In genomic region chr11:11115031-11115647, GRCm38 (mm10) we compare ENCODE assay signal across 9 mouse cellular contexts. TPM values are rescaled to one million over a fixed set of nuclear protein-coding genes. Genes with fewer than 3 reads are reported as not detected.
DNase-seq lines count a peak whose midpoint lies in the region; ATAC-seq and TF ChIP-seq lines count a peak whose summit lies in the region.
"Had no signal": no experiment of that assay in that cellular context is flagged by ENCODE, and none has a peak within 500 bp of the region (broad histone marks: within the 10 kb centered on the region; RNA-seq: fewer than 3 reads in every experiment).

No protein-coding gene starts in this region.

- no peaks in the 10 kb centered on the region for H3K36me3 ChIP-seq in heart, embryonic 16.5 days (ENCODE audit: control insufficient read depth, insufficient read depth)
- H3K36me3 ChIP-seq in forebrain, postnatal 0 days (ENCODE audit: insufficient read depth), result no peaks in the 10 kb centered on the region
- H3K36me3 ChIP-seq in midbrain, embryonic 13.5 days, result no peaks in the 10 kb centered on the region
- H3K36me3 ChIP-seq: G1E had no signal

- no peak overlapping the region for H3K27ac ChIP-seq in heart, embryonic 16.5 days (ENCODE audit: low read length)
- no peak overlapping the region for H3K27ac ChIP-seq in forebrain, postnatal 0 days (ENCODE audit: low read depth, low read length)
- H3K27ac ChIP-seq in midbrain, embryonic 13.5 days, result no peak overlapping the region

- peaks cover 51% of the 10 kb centered on the region for H3K27me3 ChIP-seq in heart, embryonic 16.5 days (ENCODE audit: control insufficient read depth, insufficient read depth, low read length)
- H3K27me3 ChIP-seq in forebrain, postnatal 0 days (ENCODE audit: insufficient read depth, low read length), result peaks cover 40% of the 10 kb centered on the region
- H3K27me3 ChIP-seq in midbrain, embryonic 13.5 days, result peaks cover 63% of the 10 kb centered on the region

- H3K4me1 ChIP-seq in heart, embryonic 16.5 days (ENCODE audit: control insufficient read depth, insufficient read depth, low read length), result peaks cover 2% of the 10 kb centered on the region; the same call in 1 of the 2 replicates
- peaks cover 5% of the 10 kb centered on the region; the same call in 1 of the 2 replicates for H3K4me1 ChIP-seq in forebrain, postnatal 0 days (ENCODE audit: insufficient read depth)
- peaks cover 33% of the 10 kb centered on the region for H3K4me1 ChIP-seq in midbrain, embryonic 13.5 days (replicated peaks)

- H3K9me3 ChIP-seq in heart, embryonic 16.5 days (replicated peaks; ENCODE audit: control insufficient read depth, low read length), result no peaks in the 10 kb centered on the region
- H3K9me3 ChIP-seq in forebrain, postnatal 0 days (ENCODE audit: low read length), result no peaks in the 10 kb centered on the region
- H3K9me3 ChIP-seq in midbrain, embryonic 13.5 days, result no peaks in the 10 kb centered on the region
- H3K9me3 ChIP-seq: G1E had no signal

- H3K4me2 ChIP-seq in heart, embryonic 16.5 days (ENCODE audit: low read depth, low read length), result peak overlapping the region; percentile 80
- peak overlapping the region; percentile 97 for H3K4me2 ChIP-seq in forebrain, postnatal 0 days (ENCODE audit: low read depth)
- H3K4me2 ChIP-seq in midbrain, embryonic 13.5 days (replicated peaks), result peak overlapping the region; percentile 94

- H3K9ac ChIP-seq in heart, embryonic 16.5 days (ENCODE audit: low read length), result no peak overlapping the region
- peak overlapping the region; percentile 63 for H3K9ac ChIP-seq in forebrain, postnatal 0 days
- H3K9ac ChIP-seq in midbrain, embryonic 13.5 days (replicated peaks), result peak overlapping the region; percentile 73

- peak overlapping the region; percentile 52 for H3K4me3 ChIP-seq in heart, embryonic 16.5 days (ENCODE audit: low read length)
- peak overlapping the region; percentile 59 for H3K4me3 ChIP-seq in forebrain, postnatal 0 days (ENCODE audit: low read depth, low read length)
- peak overlapping the region; percentile 59 for H3K4me3 ChIP-seq in midbrain, embryonic 13.5 days (replicated peaks)

- intact Hi-C loops in heart, postnatal 10 days (cut with DNase I), result no loop called here

- no peak for ATAC-seq in heart, embryonic 16.5 days (replicated peaks; ENCODE audit: extremely low read depth, insufficient read depth, low FRiP score)
- no peak; the same call in 1 of the 2 replicates for ATAC-seq in forebrain, postnatal 0 days
- ATAC-seq in midbrain, embryonic 13.5 days, result peak; percentile 3; the same call in 1 of the 2 replicates

- no peak for DNase-seq in heart, postnatal 10 days
- DNase-seq in ZHBTc4 (ENCODE audit: low read depth, low spot score), result peak; percentile 45
- no peak for DNase-seq in forebrain, postnatal 0 days
- DNase-seq in layer of hippocampus, postnatal 36 days, result no peak
- DNase-seq in gastrocnemius, postnatal 4 days (ENCODE audit: low spot score in 2 of 2), result no peak
- no peak for DNase-seq in lung, adult 18-20 months

- WGBS in heart, embryonic 16.5 days, result 2% methylated on average over 17 of the region's 17 CpGs
- whole genome bisulfite sequencing in forebrain, postnatal 0 days, result under 1% methylated on average over 17 of the region's 17 CpGs
- under 1% methylated on average over 17 of the region's 17 CpGs for WGBS in midbrain, embryonic 13.5 days

- TF ChIP-seq CTCF in forebrain, postnatal 0 days (IDR thresholded peaks at IDR 0.05; ENCODE audit: low read depth), result no peak

RNA-seq across cellular contexts. Expression of gene Vwc2, which starts 1.1 kb away (rescaled TPM):
- polyA plus RNA-seq in heart, embryonic 16.5 days (2015; fragmentation: Nextera tagmentation; extraction: Ambion mirVana), result 0.46 and 0.70 TPM in 2 replicates
- total RNA-seq in heart, postnatal 10 days (2021), result under 1 TPM in 1 of 2 experiments, not detected in 1; 0.12 TPM
- 13.6 and 14.5 TPM in 2 replicates for total RNA-seq in forebrain, postnatal 0 days (2014; rRNA removed)
- polyA plus RNA-seq in forebrain, postnatal 0 days (2015; fragmentation: Nextera tagmentation; extraction: Ambion mirVana), result 7.3 and 8.2 TPM in 2 replicates
- polyA plus RNA-seq in midbrain, embryonic 13.5 days (2015; fragmentation: Nextera tagmentation; extraction: Ambion mirVana), result 5.2 and 7.3 TPM in 2 replicates
- total RNA-seq in layer of hippocampus, postnatal 36 days (2021), result 1 to 10 TPM; 5.0 to 6.0 TPM
- 10 to 100 TPM; 11.8 to 18.0 TPM for total RNA-seq in gastrocnemius, postnatal 4 days (2021)
- polyA plus RNA-seq: G1E had no signal

Comparison
In these comparisons a context has a peak if more than half of its experiments do, and no peak if none do; other contexts are left out.
1. RNA of gene Vwc2, which starts 1.1 kb away (total RNA-seq): 11.8 to 18.0 TPM in gastrocnemius, postnatal 4 days, 13.6 to 14.5 TPM in forebrain, postnatal 0 days and 5.0 to 6.0 TPM in layer of hippocampus, postnatal 36 days; 0.12 TPM in heart, postnatal 10 days; every median in the first group is over 4 times any median in the second.
2. Peak in every context shown above with its lines, with median percentiles within 50 percentile points of each other: H3K4me2 ChIP-seq and H3K4me3 ChIP-seq.